Comparison of ENCODE assay signal across 10 mouse cellular contexts in the genomic region with DNA sequence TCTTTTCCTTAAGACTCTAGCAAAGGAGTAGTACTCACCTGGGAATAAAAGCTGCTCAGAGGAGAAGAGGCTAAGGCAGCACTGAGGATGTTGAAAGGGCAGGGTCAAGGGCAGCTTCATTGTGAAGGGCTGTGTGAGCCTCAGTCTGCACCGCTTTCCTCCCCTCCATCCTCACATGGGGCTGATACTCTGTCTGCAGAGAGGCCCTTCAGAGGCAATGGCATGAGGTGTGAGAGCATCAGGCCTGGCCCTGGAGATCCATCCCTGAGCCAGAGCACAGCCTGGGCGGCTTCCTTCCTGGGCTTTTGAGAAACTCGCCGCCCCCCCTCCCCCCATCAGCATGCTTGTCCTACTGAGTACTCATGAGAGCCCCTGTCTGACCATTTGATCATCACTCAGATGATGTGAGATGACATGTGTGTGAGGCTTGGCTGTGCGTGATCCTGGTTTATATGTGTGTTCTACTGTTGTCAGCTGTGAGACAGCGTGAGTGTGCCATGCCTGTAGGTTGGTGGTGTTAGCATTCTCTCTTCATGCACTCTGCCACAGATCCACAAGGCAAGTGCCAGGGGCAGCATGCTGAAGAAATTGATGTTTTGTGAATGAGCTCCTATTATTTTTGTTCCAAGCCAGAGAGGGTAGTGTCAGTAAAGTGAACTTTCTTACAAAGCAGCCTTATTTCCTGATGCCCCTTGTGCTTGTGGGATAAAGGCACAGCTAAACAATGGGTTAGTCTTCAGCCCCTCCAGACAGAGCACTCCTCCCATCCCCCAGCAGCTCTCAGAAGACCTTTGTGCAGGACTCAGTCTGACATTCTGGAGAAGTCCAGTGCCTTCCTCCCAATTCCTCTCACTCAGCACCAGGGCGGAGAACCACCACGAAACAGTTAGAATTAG. TPM values are rescaled to one million over a fixed set of nuclear protein-coding genes. Genes with fewer than 3 reads are reported as not detected.
DNase-seq lines count a peak whose midpoint lies in the region; ATAC-seq and TF ChIP-seq lines count a peak whose summit lies in the region.
"Had no signal": no experiment of that assay in that cellular context is flagged by ENCODE, and none has a peak within 500 bp of the region (broad histone marks: within the 10 kb centered on the region; RNA-seq: fewer than 3 reads in every experiment).

No protein-coding gene starts in this region.

- peak; percentile 35; the same call in 1 of the 2 replicates for ATAC-seq in intestine, embryonic 15.5 days
- ATAC-seq in intestine, postnatal 0 days: no peak
- ATAC-seq in midbrain, embryonic 12.5 days (ENCODE audit: low FRiP score, low read depth): peak; percentile 65

- no peak for TF ChIP-seq CTCF in intestine, postnatal 0 days (IDR thresholded peaks at IDR 0.05; ENCODE audit: low read depth)

- no peak overlapping the region for H3K27ac ChIP-seq in intestine, embryonic 15.5 days
- H3K27ac ChIP-seq in intestine, postnatal 0 days (ENCODE audit: low read depth, low read length): no peak overlapping the region
- peak overlapping the region; percentile 72 for H3K27ac ChIP-seq in embryonic facial prominence, embryonic 10.5 days (replicated peaks)
- peak overlapping the region; percentile 60 for H3K27ac ChIP-seq in midbrain, embryonic 12.5 days (replicated peaks)

- H3K36me3 ChIP-seq in intestine, embryonic 15.5 days: no peaks in the 10 kb centered on the region
- no peaks in the 10 kb centered on the region for H3K36me3 ChIP-seq in intestine, postnatal 0 days (ENCODE audit: control insufficient read depth, insufficient read depth)
- 0 out of 2 replicates have a peak, but pooled peaks cover 2% of the 10 kb centered on the region for H3K36me3 ChIP-seq in embryonic facial prominence, embryonic 10.5 days (replicated peaks)
- no peaks in the 10 kb centered on the region for H3K36me3 ChIP-seq in midbrain, embryonic 12.5 days

- H3K9ac ChIP-seq in intestine, embryonic 15.5 days: no peak overlapping the region
- no peak overlapping the region for H3K9ac ChIP-seq in intestine, postnatal 0 days (ENCODE audit: low read depth, low read length)
- H3K9ac ChIP-seq in midbrain, embryonic 12.5 days (replicated peaks): 0 out of 2 replicates have a peak overlapping the region, but pooled peaks have one; percentile 31

- H3K27me3 ChIP-seq in intestine, embryonic 15.5 days (replicated peaks): no peaks in the 10 kb centered on the region
- H3K27me3 ChIP-seq in intestine, postnatal 0 days (replicated peaks; ENCODE audit: control insufficient read depth, insufficient read depth, low read length): no peaks in the 10 kb centered on the region
- H3K27me3 ChIP-seq in embryonic facial prominence, embryonic 10.5 days (replicated peaks; ENCODE audit: low read depth, poor library complexity, severe bottlenecking): no peaks in the 10 kb centered on the region
- no peaks in the 10 kb centered on the region for H3K27me3 ChIP-seq in midbrain, embryonic 12.5 days

- no peaks in the 10 kb centered on the region for H3K9me3 ChIP-seq in intestine, embryonic 15.5 days
- no peaks in the 10 kb centered on the region for H3K9me3 ChIP-seq in intestine, postnatal 0 days (ENCODE audit: control insufficient read depth)
- H3K9me3 ChIP-seq in embryonic facial prominence, embryonic 10.5 days: no peaks in the 10 kb centered on the region
- no peaks in the 10 kb centered on the region for H3K9me3 ChIP-seq in midbrain, embryonic 12.5 days

- H3K4me1 ChIP-seq in intestine, embryonic 15.5 days (replicated peaks): peaks cover 26% of the 10 kb centered on the region
- peaks cover 16% of the 10 kb centered on the region for H3K4me1 ChIP-seq in intestine, postnatal 0 days (replicated peaks; ENCODE audit: control insufficient read depth, insufficient read depth, low read length)
- peaks cover 39% of the 10 kb centered on the region for H3K4me1 ChIP-seq in embryonic facial prominence, embryonic 10.5 days
- H3K4me1 ChIP-seq in midbrain, embryonic 12.5 days: peaks cover 27% of the 10 kb centered on the region

- H3K4me3 ChIP-seq in intestine, embryonic 15.5 days (replicated peaks): no peak overlapping the region
- H3K4me3 ChIP-seq in intestine, postnatal 0 days (ENCODE audit: low read depth, low read length): no peak overlapping the region
- H3K4me3 ChIP-seq in embryonic facial prominence, embryonic 10.5 days: no peak overlapping the region
- H3K4me3 ChIP-seq in midbrain, embryonic 12.5 days: no peak overlapping the region
- H3K4me3 ChIP-seq: erythroblast, embryonic 14.5 days had no signal

- peak; percentile 69 for DNase-seq in brain, adult 2 months (ENCODE audit: low read depth, low spot score)
- no peak for DNase-seq in embryonic facial prominence, embryonic 10.5 days (ENCODE audit: low spot score)
- DNase-seq in testis, postnatal 14 days (ENCODE audit: low spot score): no peak
- DNase-seq in urinary bladder, postnatal 4 days (ENCODE audit: low spot score in 2 of 2): no peak
- no peak for DNase-seq in left cerebral cortex, adult 18-20 months (ENCODE audit: low spot score in 2 of 2)
- DNase-seq: thymus, postnatal 25 days had no signal

- no peak overlapping the region for H3K4me2 ChIP-seq in intestine, embryonic 15.5 days (replicated peaks)
- H3K4me2 ChIP-seq in intestine, postnatal 0 days (replicated peaks; ENCODE audit: low read depth): no peak overlapping the region
- H3K4me2 ChIP-seq in midbrain, embryonic 12.5 days (replicated peaks): no peak overlapping the region

- 76% methylated on average over 8 of the region's 8 CpGs for WGBS in intestine, embryonic 15.5 days
- WGBS in intestine, postnatal 0 days: 82% methylated on average over 8 of the region's 8 CpGs
- WGBS in embryonic facial prominence, embryonic 10.5 days: 61% methylated on average over 8 of the region's 8 CpGs
- WGBS in midbrain, embryonic 12.5 days: 57% methylated on average over 8 of the region's 8 CpGs

RNA-seq across cellular contexts. Expression of gene Pkig, which starts 32.5 kb away (rescaled TPM):
- polyA plus RNA-seq in intestine, embryonic 15.5 days (2015; fragmentation: Nextera tagmentation; extraction: Ambion mirVana): 113 and 122 TPM in 2 replicates
- polyA plus RNA-seq in intestine, postnatal 0 days (2015; fragmentation: Nextera tagmentation; extraction: Ambion mirVana): 114 and 116 TPM in 2 replicates
- polyA plus RNA-seq in embryonic facial prominence, embryonic 10.5 days (2016; fragmentation: Nextera tagmentation; extraction: Ambion mirVana): 189 and 194 TPM in 2 replicates
- 120 and 125 TPM in 2 replicates for polyA plus RNA-seq in midbrain, embryonic 12.5 days (2016; fragmentation: Nextera tagmentation; extraction: Ambion mirVana)
- 100 to 1,000 TPM; 130 to 132 TPM for total RNA-seq in left cerebral cortex, adult 18-20 months (2021)

RNA-seq across cellular contexts. Expression of gene Serinc3, which starts 45.7 kb away (rescaled TPM):
- 45.3 and 47.1 TPM in 2 replicates for polyA plus RNA-seq in intestine, embryonic 15.5 days (2015; fragmentation: Nextera tagmentation; extraction: Ambion mirVana)
- polyA plus RNA-seq in intestine, postnatal 0 days (2015; fragmentation: Nextera tagmentation; extraction: Ambion mirVana): 61.3 and 68.5 TPM in 2 replicates
- polyA plus RNA-seq in embryonic facial prominence, embryonic 10.5 days (2016; fragmentation: Nextera tagmentation; extraction: Ambion mirVana): 21.9 and 22.1 TPM in 2 replicates
- polyA plus RNA-seq in midbrain, embryonic 12.5 days (2016; fragmentation: Nextera tagmentation; extraction: Ambion mirVana): 35.0 and 36.9 TPM in 2 replicates
- total RNA-seq in left cerebral cortex, adult 18-20 months (2021): 100 to 1,000 TPM; 223 to 236 TPM

RNA-seq across cellular contexts. Expression of gene Ada, which starts 59.4 kb away (rescaled TPM):
- 6.6 and 7.1 TPM in 2 replicates for polyA plus RNA-seq in intestine, embryonic 15.5 days (2015; fragmentation: Nextera tagmentation; extraction: Ambion mirVana)
- 78.2 and 81.3 TPM in 2 replicates for polyA plus RNA-seq in intestine, postnatal 0 days (2015; fragmentation: Nextera tagmentation; extraction: Ambion mirVana)
- 9.7 and 11.1 TPM in 2 replicates for polyA plus RNA-seq in embryonic facial prominence, embryonic 10.5 days (2016; fragmentation: Nextera tagmentation; extraction: Ambion mirVana)
- 4.7 and 5.2 TPM in 2 replicates for polyA plus RNA-seq in midbrain, embryonic 12.5 days (2016; fragmentation: Nextera tagmentation; extraction: Ambion mirVana)
- total RNA-seq in left cerebral cortex, adult 18-20 months (2021): under 1 TPM; 0.70 to 0.80 TPM

Comparison
In these comparisons a context has a peak if more than half of its experiments do, and no peak if none do; other contexts are left out.
1. H3K27ac ChIP-seq: peak in embryonic facial prominence, embryonic 10.5 days (single experiment) and midbrain, embryonic 12.5 days (single experiment); none in intestine, embryonic 15.5 days (single experiment) and intestine, postnatal 0 days (single experiment).